Mouse (Mus musculus): Measurements from ENCODE around the gene Dclk2.

Gene Dclk2

DNA sequence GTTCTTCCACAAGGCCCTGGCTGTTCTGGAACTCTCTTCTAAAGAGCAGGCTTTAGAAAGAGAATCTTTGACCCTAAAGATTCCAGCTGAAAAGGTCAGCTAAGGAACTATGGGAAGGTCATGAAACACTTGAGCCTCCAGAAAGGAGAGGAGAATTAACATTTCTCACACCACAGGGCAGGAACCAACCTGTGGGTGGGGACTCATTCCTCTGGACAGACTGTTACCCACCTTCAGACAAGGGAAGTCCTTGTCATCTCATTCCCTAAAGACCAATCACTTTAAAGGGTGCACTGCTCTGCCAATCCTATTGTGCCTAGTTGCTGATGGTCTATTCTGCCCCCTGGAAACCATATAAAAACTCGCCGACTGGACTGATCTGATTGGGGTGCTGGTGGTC lies 73.1 kb downstream of the Dclk2 start:
- no peak for DNase-seq (ENCODE audit: extremely low read depth, insufficient read length, low spot score)

GRCm38 (mm10) chr3:86846036-86846435 lies 74.6 kb downstream of the Dclk2 start:
- DNase-seq (ENCODE audit: extremely low read depth, insufficient read length, low spot score): no peak

DNA sequence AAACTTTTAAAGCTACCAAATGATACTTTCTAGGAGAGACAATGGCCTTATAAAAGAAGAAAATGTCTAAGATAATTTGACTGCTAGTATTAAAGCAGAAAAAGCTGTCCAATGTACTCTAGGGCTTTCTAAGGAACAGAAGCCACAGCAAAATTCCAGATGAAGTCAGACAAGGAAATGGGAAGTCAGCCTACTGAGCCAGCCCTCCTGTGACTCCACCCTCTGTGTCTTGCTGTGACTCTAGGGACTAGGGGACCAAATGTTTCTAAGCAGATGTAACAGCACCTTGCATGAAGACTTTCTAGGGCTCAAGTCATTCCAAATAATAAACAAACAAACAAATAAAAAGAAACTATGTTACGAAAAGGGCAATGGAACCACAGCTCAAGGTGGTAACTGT lies 75.1 kb downstream of the Dclk2 start:
- no peak for DNase-seq (ENCODE audit: extremely low read depth, insufficient read length, low spot score)

GRCm38 (mm10) chr3:86844804-86845481 lies 75.7 kb downstream of the Dclk2 start:
- DNase-seq (ENCODE audit: extremely low read depth, insufficient read length, low spot score): no peak

DNA sequence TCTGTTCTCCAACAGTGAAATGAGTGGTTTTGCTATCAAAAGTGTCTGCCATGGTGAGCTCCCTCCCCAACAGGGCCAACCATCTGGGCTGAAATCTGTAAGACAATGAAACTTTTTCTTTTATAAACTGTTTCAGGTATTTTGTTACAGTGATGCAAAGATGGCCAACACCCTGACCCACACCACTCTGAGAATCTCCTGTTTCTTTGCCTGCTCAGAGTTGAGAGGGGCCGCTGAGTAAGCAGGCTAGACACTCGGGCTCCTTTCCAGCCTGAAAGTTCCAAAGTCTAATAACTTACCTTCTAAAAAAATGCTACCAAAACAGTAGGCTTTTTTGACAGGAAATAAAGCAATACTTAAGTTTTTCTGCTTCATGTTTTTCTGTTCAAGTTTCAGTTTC lies 78.2 kb downstream of the Dclk2 start:
- no peak for DNase-seq (ENCODE audit: extremely low read depth, insufficient read length, low spot score)

DNA sequence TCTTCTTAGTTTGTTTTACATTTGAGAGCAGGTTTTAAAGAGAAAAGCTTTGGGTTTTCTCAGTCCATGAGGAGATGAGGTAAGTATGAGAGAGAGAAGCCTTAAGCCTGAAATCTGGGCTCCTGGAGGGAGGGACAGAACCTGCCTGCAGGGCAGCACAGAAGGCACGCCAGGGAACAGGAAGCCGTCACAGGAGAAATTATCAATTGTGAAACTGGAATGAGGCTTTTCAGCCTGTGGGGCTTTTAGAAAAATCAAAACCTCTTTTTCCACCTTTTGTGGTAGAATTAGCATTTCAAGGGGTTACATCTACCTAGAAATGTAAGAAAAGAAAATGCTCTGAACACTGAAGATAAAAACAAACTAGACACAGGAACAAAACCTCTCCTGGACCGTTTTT lies 81.0 kb downstream of the Dclk2 start:
- DNase-seq (ENCODE audit: extremely low read depth, insufficient read length, low spot score): no peak

GRCm38 (mm10) chr3:86837386-86837785 lies 83.3 kb downstream of the Dclk2 start:
- no peak for DNase-seq (ENCODE audit: extremely low read depth, insufficient read length, low spot score)

- DNase-seq (ENCODE audit: extremely low read depth, insufficient read length, low spot score): no peak
Measured at GRCm38 (mm10) chr3:86835180-86835579, 85.5 kb downstream of the Dclk2 start.

GRCm38 (mm10) chr3:86834341-86834740 lies 86.3 kb downstream of the Dclk2 start:
- no peak for DNase-seq (ENCODE audit: extremely low read depth, insufficient read length, low spot score)

DNA sequence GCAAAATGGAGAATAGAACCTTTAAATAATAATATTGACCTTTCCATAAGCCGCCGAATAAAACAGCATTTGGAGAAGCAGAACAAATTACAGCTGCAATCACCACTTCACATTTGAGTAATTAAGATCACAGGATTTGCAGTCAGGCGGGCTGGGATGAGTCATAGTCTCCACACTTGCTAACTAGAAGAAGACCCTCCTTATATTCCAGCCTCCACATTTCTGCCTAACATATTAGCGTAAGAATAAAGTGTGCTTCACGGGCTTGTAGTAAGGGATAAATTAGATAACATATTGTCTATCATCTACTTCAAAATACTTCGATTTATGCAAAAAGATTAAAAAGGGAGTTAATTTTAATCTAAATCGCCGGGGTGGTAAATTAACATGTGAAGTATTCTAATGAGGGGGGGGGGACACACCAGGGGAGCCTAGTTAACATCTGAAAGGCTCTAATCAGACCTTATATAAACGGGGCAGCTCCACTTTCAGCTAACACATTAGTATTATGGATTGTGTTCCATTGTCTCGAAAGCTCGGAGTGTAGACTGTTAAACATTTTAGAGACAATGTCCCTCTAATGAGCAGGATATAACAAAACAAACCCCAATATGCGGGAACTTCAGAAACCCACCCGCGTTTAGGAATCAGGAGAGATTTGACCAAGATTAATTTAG lies 87.9 kb downstream of the Dclk2 start:
- DNase-seq (ENCODE audit: extremely low read depth, insufficient read length, low spot score): no peak

DNA sequence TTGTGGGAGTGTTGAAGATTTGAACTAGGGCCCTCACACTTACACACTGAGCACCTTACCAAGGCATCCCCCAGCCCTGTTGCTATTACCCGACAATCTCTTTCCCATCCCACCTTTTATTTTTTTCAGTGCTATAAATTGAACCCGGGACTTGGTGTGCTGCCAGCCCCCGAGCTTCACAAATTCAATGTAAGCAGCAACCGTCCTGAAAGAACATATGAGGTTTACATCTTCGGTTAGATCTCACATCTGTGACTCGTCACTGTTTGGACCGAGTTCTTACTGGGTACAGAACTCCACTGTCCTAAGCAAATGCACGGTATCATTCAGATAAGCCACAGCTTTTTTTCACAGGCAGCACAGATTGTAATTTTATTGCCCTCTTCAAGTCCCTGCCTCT lies 88.5 kb downstream of the Dclk2 start:
- no peak for DNase-seq (ENCODE audit: extremely low read depth, insufficient read length, low spot score)

DNA sequence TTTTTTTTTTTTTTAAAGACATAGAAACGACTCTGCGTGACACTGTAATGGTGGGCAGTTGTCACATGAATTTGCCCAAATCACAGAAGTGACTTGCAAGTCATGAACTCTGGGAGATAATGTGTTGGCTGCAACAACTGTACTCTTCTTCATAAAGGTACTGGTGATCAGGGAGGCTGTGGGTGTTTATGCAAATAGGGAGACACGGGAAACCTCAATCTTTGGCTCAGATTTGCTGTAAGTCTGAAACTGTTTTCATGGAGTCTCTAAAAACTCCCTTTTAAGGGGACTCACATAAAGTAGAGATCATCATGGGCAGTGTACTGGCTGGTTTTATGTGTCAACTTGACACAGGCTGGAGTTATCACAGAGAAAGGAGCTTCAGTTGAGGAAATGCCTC lies 93.1 kb downstream of the Dclk2 start:
- DNase-seq (ENCODE audit: extremely low read depth, insufficient read length, low spot score): no peak

- DNase-seq (ENCODE audit: extremely low read depth, insufficient read length, low spot score): no peak
Measured at GRCm38 (mm10) chr3:86821383-86821782, 99.3 kb downstream of the Dclk2 start.

DNA sequence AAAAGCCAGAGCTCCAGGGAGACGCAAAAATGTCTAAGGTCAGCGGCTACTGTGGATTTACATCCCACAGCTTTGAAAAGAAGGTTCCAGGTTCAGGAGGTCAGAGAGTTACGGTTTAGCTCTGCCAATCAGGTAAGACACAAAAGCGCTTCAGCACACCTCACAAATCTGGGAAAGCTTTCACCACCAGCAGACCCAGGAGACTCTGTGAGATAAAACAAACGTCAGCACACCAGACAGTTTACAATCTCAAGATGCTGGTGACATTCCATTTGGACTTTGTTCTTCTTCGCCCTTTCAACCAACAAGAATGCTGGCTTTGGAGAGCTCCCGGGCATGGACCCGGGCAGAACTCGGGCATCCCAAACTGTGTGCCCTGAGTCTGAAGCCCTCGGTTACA lies 100.3 kb downstream of the Dclk2 start:
- no peak for DNase-seq (ENCODE audit: extremely low read depth, insufficient read length, low spot score)

- DNase-seq (ENCODE audit: extremely low read depth, insufficient read length, low spot score): no peak
Measured at GRCm38 (mm10) chr3:86819372-86819771, 101.3 kb downstream of the Dclk2 start.

GRCm38 (mm10) chr3:86818001-86818585 lies 102.6 kb downstream of the Dclk2 start:
- DNase-seq (ENCODE audit: extremely low read depth, insufficient read length, low spot score): no peak

DNA sequence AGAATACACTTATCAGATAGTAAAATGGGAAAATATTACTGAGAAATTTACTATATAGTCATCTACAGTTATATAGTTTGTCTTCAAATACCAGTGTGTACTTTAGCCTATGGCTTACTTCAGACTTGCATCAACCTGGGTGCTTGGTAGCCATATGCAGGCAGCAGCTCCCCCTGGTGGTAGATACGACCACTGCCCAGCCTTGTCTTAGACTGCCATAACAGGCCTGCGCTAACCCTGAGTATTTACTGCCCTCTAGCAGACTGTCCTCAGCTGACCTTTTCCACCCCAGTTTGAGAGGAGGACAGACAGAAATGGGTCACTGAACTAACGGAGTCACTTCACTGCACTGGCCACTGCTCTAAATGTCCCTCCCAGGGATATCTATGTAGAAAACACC lies 108.0 kb downstream of the Dclk2 start:
- peak; percentile 18 for DNase-seq (ENCODE audit: extremely low read depth, insufficient read length, low spot score)

DNA sequence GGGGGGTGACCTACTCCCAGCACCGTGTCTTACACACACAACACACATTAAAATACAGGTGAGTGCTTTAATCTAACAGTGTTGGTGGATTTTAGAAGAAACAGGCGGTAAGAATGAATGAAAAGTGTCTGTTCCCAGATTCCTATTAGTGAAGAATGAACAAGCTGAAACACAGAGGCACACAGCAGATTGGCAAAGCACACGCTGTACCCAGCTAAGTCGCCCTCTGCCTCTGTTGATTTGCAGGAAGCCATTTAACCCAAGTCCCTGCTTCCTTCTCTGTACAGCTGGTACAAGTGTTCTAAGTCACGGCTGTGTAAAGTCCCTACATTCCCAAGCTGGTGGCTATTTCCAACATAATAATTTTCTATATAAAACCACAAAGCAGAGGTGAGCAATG lies 109.7 kb downstream of the Dclk2 start:
- DNase-seq (ENCODE audit: extremely low read depth, insufficient read length, low spot score): no peak

GRCm38 (mm10) chr3:86809646-86810045 lies 111.0 kb downstream of the Dclk2 start:
- DNase-seq (ENCODE audit: extremely low read depth, insufficient read length, low spot score): no peak

DNA sequence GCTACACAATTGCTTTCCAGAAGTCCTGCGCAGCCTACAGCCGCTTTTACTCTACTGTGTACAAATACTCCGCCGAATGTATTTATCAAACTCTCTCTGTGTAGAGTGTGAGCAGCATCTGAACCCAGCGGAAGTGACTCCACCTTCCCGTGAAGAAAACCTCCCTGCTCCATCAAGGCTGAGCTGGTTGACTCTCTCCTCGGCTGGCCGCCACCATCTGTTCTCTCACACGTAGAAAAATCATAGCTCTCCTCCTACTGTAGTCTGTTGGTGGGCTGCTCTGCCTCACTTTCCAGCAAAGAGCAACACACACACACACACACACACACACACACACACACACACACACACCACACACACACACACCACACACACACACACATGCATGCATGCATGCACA lies 111.5 kb downstream of the Dclk2 start:
- no peak for DNase-seq (ENCODE audit: extremely low read depth, insufficient read length, low spot score)

DNA sequence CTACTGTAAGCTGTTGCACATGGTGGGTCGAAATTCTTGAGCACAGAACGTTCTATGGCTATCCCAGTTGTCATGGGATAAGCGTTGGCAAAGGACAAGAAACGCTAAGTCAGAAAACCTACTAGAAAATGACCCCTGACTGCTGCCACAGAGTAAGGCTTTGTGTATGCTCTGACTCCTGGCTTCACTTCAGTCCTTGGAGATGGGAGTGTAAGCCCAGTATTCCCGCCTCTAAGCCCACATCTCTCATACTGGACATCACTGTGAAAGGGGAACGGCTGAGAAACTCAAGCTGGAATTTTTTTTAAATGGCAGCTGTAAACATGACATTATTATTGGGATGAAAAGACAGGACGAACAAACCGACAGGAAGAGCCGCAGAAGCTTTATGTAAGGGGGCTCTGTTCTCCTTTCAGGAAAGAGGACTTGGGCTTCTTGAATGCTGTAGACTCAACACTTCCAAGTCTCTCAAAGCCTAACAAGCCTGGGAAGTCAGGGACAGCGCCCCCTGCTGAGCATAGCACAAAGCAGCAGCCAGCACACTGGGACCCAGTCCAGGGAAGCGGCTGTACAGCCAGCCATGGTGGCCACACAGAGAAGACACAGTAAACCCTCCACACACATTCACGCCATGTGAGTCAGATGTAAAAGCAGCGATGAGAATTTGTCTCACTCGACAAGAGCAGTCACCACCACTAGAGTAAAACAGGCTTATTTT lies 112.7 kb downstream of the Dclk2 start:
- DNase-seq (ENCODE audit: extremely low read depth, insufficient read length, low spot score): peak; percentile 30

- no peak for DNase-seq (ENCODE audit: extremely low read depth, insufficient read length, low spot score)
Measured at GRCm38 (mm10) chr3:86806834-86807233, 113.8 kb downstream of the Dclk2 start.
